Mouse (Mus musculus): ENCODE results near the gene Rsf1.

DNA sequence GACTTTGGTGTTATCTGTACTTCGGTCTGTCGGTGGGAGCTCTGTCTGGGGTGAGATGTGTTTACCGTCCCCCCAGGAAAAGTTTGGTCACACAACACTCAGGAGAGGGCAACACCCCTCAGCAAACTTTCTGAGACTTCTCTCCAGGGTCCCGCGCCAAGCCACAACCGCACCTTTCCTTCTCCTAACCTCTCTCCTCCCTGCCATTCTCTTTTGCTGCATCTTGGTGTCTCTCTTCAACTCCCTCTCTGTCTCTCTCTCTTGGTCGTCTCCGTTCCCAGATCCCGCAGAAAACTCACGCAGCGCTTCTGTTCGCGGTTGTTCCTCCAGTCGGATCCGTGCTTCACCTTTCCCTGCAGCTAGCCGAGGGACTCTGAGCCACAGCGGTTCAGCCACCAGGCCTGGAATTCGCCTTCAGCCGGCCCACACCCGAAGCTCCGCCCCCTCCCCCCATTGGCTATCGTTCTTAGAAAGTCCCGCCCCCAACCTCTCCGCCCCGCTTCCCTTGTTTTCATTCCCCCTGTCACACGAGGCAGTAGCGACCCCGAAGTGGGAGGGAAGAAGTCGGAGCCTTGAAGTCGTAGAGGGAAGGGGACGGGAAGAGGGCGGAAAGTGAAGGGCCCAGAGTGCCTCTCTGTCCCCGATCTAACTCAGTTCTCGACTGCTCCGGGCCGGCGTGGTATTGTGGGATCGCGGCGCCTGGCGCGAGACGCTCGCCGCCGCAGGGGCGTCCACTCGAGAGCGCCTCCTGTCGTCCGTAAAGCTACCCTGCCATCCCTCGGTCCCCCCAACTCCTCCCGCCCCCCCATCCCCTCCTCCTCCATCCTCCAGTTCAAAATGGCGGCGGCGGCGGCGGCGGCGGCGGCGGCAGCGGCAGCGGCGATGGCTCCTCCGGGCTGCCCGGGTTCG, at the start of gene Rsf1, which contains the start of gene Aamdc:
- TF ChIP-seq POLR2A (IDR thresholded peaks at IDR 0.05; ENCODE audit: borderline replicate concordance, extremely low read depth, insufficient read depth, insufficient read length, poor library complexity, severe bottlenecking) = 0 out of 2 replicates have a peak, but pooled peaks have one; percentile 21
- peak; percentile 73 for TF ChIP-seq CTCF (IDR thresholded peaks at IDR 0.05; ENCODE audit: borderline replicate concordance, extremely low read depth, insufficient read depth, insufficient read length)
